Mouse (Mus musculus): ENCODE data around the gene Tars2.

GRCm38 (mm10) chr3:95698286-95698685 lies 61.7 kb downstream of the Tars2 start:
- TF ChIP-seq POLR2A (IDR thresholded peaks at IDR 0.05; ENCODE audit: insufficient read depth, low read depth, low read length) (no peak), EP300 (IDR thresholded peaks at IDR 0.05; ENCODE audit: insufficient read depth, low read depth, low read length) (no peak)
